Mouse (Mus musculus): ENCODE data around the gene Agmat.
"Not testable (repeated sequence)": the region's sequence is repeated elsewhere in the genome, so short reads cannot be mapped to it uniquely, and the experiment has no call there.

DNA sequence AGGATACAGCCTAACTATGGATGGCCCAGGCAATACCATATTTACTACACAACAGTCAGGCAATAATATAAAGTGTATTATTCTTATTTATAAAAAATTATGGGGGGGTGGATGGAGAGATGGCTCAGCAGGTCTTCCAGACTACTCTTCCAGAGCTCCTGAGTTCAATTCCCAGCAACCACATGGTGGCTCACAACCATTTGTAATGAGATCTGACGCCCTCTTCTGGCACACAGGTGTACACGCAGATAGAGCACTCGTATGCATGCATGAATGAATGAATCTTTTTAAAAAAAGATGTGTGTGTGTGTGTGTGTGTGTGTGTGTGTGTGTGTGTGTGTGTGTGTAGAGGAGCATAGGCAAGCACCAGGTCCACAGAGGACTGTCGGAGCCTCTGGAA is 26.5 kb downstream of the Agmat start:
- not testable (repeated sequence) for TF ChIP-seq CTCF (IDR thresholded peaks at IDR 0.05; ENCODE audit: borderline replicate concordance, insufficient read depth, low read depth, low read length); POLR2A (IDR thresholded peaks at IDR 0.05; ENCODE audit: borderline replicate concordance, insufficient read depth, low read length)
